Mouse (Mus musculus): ENCODE measurements at regions not wholly inside any gene's neighbourhood (a gene's known extent, or its start where the extent isn't known, plus 50 kb on each side); places are given as distances from the start of the nearest gene placed in this dataset.

GRCm38 (mm10) chr12:13164791-13165190 is 84.2 kb downstream of the Ddx1 start:
- H3K9me3 ChIP-seq (ENCODE audit: control insufficient read depth, low read length): no peaks in the 10 kb centered on the region
- WGBS: 87% methylated on average over 2 of the region's 2 CpGs
- ATAC-seq (ENCODE audit: low FRiP score): no peak
- H3K4me2 ChIP-seq (replicated peaks; ENCODE audit: low read depth, low read length): no peak overlapping the region
- H3K4me1 ChIP-seq (replicated peaks; ENCODE audit: control insufficient read depth, insufficient read depth, low read length): 0 out of 2 replicates have a peak, but pooled peaks cover 2% of the 10 kb centered on the region
- H3K9ac ChIP-seq (ENCODE audit: low read depth, low read length): no peak overlapping the region
- H3K27me3 ChIP-seq (ENCODE audit: control insufficient read depth, insufficient read depth, low read length): no peaks in the 10 kb centered on the region
- no peak overlapping the region for H3K27ac ChIP-seq (ENCODE audit: low read depth, low read length)
- H3K36me3 ChIP-seq (ENCODE audit: control insufficient read depth, insufficient read depth, low read length): no peaks in the 10 kb centered on the region
- DNase-seq (ENCODE audit: low spot score): no peak
- no peak overlapping the region for H3K4me3 ChIP-seq (ENCODE audit: low read depth, low read length)

GRCm38 (mm10) chr12:13161051-13161450 is 88.0 kb downstream of the Ddx1 start:
- Histone ChIP-seq H3K36me3 (ENCODE audit: control insufficient read depth, insufficient read depth, low read length) (no peaks in the 10 kb centered on the region), H3K4me3 (ENCODE audit: low read depth, low read length) (no peak overlapping the region), H3K4me1 (replicated peaks; ENCODE audit: control insufficient read depth, insufficient read depth, low read length) (0 out of 2 replicates have a peak, but pooled peaks cover 2% of the 10 kb centered on the region), H3K9me3 (ENCODE audit: control insufficient read depth, low read length) (no peaks in the 10 kb centered on the region), H3K9ac (ENCODE audit: low read depth, low read length) (no peak overlapping the region), H3K27ac (ENCODE audit: low read depth, low read length) (no peak overlapping the region), H3K27me3 (ENCODE audit: control insufficient read depth, insufficient read depth, low read length) (no peaks in the 10 kb centered on the region), H3K4me2 (replicated peaks; ENCODE audit: low read depth, low read length) (no peak overlapping the region)
- DNase-seq (ENCODE audit: low spot score) (no peak), ATAC-seq (ENCODE audit: low FRiP score) (no peak)
- WGBS: 97% methylated on average over 1 of the region's 1 CpGs

GRCm38 (mm10) chr12:13159346-13160055 is 89.5 kb downstream of the Ddx1 start:
- H3K9ac ChIP-seq (ENCODE audit: low read depth, low read length): no peak overlapping the region
- H3K9me3 ChIP-seq (ENCODE audit: control insufficient read depth, low read length): no peaks in the 10 kb centered on the region
- H3K4me3 ChIP-seq (ENCODE audit: low read depth, low read length): no peak overlapping the region
- no peak overlapping the region for H3K27ac ChIP-seq (ENCODE audit: low read depth, low read length)
- H3K27me3 ChIP-seq (ENCODE audit: control insufficient read depth, insufficient read depth, low read length): no peaks in the 10 kb centered on the region
- 0 out of 2 replicates have a peak, but pooled peaks cover 2% of the 10 kb centered on the region for H3K4me1 ChIP-seq (replicated peaks; ENCODE audit: control insufficient read depth, insufficient read depth, low read length)
- DNase-seq (ENCODE audit: low spot score): peak; percentile 53
- H3K4me2 ChIP-seq (replicated peaks; ENCODE audit: low read depth, low read length): no peak overlapping the region
- peak; percentile 80 for ATAC-seq (ENCODE audit: low FRiP score)
- no peaks in the 10 kb centered on the region for H3K36me3 ChIP-seq (ENCODE audit: control insufficient read depth, insufficient read depth, low read length)

- ATAC-seq (ENCODE audit: low FRiP score): no peak
- no peaks in the 10 kb centered on the region for H3K36me3 ChIP-seq (ENCODE audit: control insufficient read depth, insufficient read depth, low read length)
- no peak overlapping the region for H3K9ac ChIP-seq (ENCODE audit: low read depth, low read length)
- H3K27ac ChIP-seq (ENCODE audit: low read depth, low read length): no peak overlapping the region
- H3K4me1 ChIP-seq (replicated peaks; ENCODE audit: control insufficient read depth, insufficient read depth, low read length): 0 out of 2 replicates have a peak, but pooled peaks cover 2% of the 10 kb centered on the region
- no peak overlapping the region for H3K4me2 ChIP-seq (replicated peaks; ENCODE audit: low read depth, low read length)
- H3K9me3 ChIP-seq (ENCODE audit: control insufficient read depth, low read length): no peaks in the 10 kb centered on the region
- H3K27me3 ChIP-seq (ENCODE audit: control insufficient read depth, insufficient read depth, low read length): no peaks in the 10 kb centered on the region
- DNase-seq (ENCODE audit: low spot score): no peak
- WGBS: 72% methylated on average over 7 of the region's 7 CpGs
- H3K4me3 ChIP-seq (ENCODE audit: low read depth, low read length): no peak overlapping the region
These were observed 91.2 kb downstream of the Ddx1 start for GRCm38 (mm10) chr12:13157666-13158381.

GRCm38 (mm10) chr12:13157089-13157488 is 91.9 kb downstream of the Ddx1 start:
- 72% methylated on average over 10 of the region's 10 CpGs for WGBS
- Histone ChIP-seq H3K36me3 (ENCODE audit: control insufficient read depth, insufficient read depth, low read length) (no peaks in the 10 kb centered on the region), H3K9ac (ENCODE audit: low read depth, low read length) (no peak overlapping the region), H3K27ac (ENCODE audit: low read depth, low read length) (no peak overlapping the region), H3K9me3 (ENCODE audit: control insufficient read depth, low read length) (no peaks in the 10 kb centered on the region), H3K4me1 (replicated peaks; ENCODE audit: control insufficient read depth, insufficient read depth, low read length) (0 out of 2 replicates have a peak, but pooled peaks cover 2% of the 10 kb centered on the region), H3K27me3 (ENCODE audit: control insufficient read depth, insufficient read depth, low read length) (no peaks in the 10 kb centered on the region), H3K4me2 (replicated peaks; ENCODE audit: low read depth, low read length) (no peak overlapping the region), H3K4me3 (ENCODE audit: low read depth, low read length) (no peak overlapping the region)
- DNase-seq (ENCODE audit: low spot score) (no peak), ATAC-seq (ENCODE audit: low FRiP score) (no peak)

GRCm38 (mm10) chr12:13150751-13151150 is 98.3 kb downstream of the Ddx1 start:
- ATAC-seq (ENCODE audit: low FRiP score) (no peak), DNase-seq (ENCODE audit: low spot score) (no peak)
- H3K9me3 ChIP-seq (ENCODE audit: control insufficient read depth, low read length): no peaks in the 10 kb centered on the region
- H3K4me1 ChIP-seq (replicated peaks; ENCODE audit: control insufficient read depth, insufficient read depth, low read length): no peaks in the 10 kb centered on the region
- H3K4me3 ChIP-seq (ENCODE audit: low read depth, low read length): no peak overlapping the region
- no peak overlapping the region for H3K27ac ChIP-seq (ENCODE audit: low read depth, low read length)
- no peaks in the 10 kb centered on the region for H3K27me3 ChIP-seq (ENCODE audit: control insufficient read depth, insufficient read depth, low read length)
- no peaks in the 10 kb centered on the region for H3K36me3 ChIP-seq (ENCODE audit: control insufficient read depth, insufficient read depth, low read length)
- no peak overlapping the region for H3K9ac ChIP-seq (ENCODE audit: low read depth, low read length)
- WGBS: 70% methylated on average over 4 of the region's 4 CpGs
- H3K4me2 ChIP-seq (replicated peaks; ENCODE audit: low read depth, low read length): no peak overlapping the region

- Histone ChIP-seq H3K4me2 (replicated peaks; ENCODE audit: low read depth, low read length) (no peak overlapping the region), H3K9ac (ENCODE audit: low read depth, low read length) (no peak overlapping the region), H3K4me3 (ENCODE audit: low read depth, low read length) (no peak overlapping the region), H3K9me3 (ENCODE audit: control insufficient read depth, low read length) (no peaks in the 10 kb centered on the region), H3K27me3 (ENCODE audit: control insufficient read depth, insufficient read depth, low read length) (no peaks in the 10 kb centered on the region), H3K27ac (ENCODE audit: low read depth, low read length) (no peak overlapping the region), H3K36me3 (ENCODE audit: control insufficient read depth, insufficient read depth, low read length) (no peaks in the 10 kb centered on the region), H3K4me1 (replicated peaks; ENCODE audit: control insufficient read depth, insufficient read depth, low read length) (no peaks in the 10 kb centered on the region)
- DNase-seq (ENCODE audit: low spot score) (no peak), ATAC-seq (ENCODE audit: low FRiP score) (no peak)
- 83% methylated on average over 4 of the region's 4 CpGs for WGBS
These were observed 101.8 kb downstream of the Ddx1 start for GRCm38 (mm10) chr12:13147251-13147650.

GRCm38 (mm10) chr12:13145186-13146115 is 103.6 kb downstream of the Ddx1 start:
- Histone ChIP-seq H3K9ac (ENCODE audit: low read depth, low read length) (no peak overlapping the region), H3K27me3 (ENCODE audit: control insufficient read depth, insufficient read depth, low read length) (no peaks in the 10 kb centered on the region), H3K4me3 (ENCODE audit: low read depth, low read length) (no peak overlapping the region), H3K4me1 (replicated peaks; ENCODE audit: control insufficient read depth, insufficient read depth, low read length) (no peaks in the 10 kb centered on the region), H3K36me3 (ENCODE audit: control insufficient read depth, insufficient read depth, low read length) (no peaks in the 10 kb centered on the region), H3K9me3 (ENCODE audit: control insufficient read depth, low read length) (no peaks in the 10 kb centered on the region), H3K4me2 (replicated peaks; ENCODE audit: low read depth, low read length) (no peak overlapping the region), H3K27ac (ENCODE audit: low read depth, low read length) (no peak overlapping the region)
- DNase-seq (ENCODE audit: low spot score): no peak
- WGBS: 73% methylated on average over 10 of the region's 10 CpGs
- ATAC-seq (ENCODE audit: low FRiP score): no peak
